Mouse (Mus musculus): ENCODE measurements around the gene Ttc7b. TPM values are rescaled to one million over a fixed set of nuclear protein-coding genes. Genes with fewer than 3 reads are reported as not detected.
A peak's percentile ranks its signal among the peaks of the same experiment; 100 is the strongest.

Gene Ttc7b
- polyA plus RNA-seq, 1 experiment from 2014 or later = 6.9 TPM

DNA sequence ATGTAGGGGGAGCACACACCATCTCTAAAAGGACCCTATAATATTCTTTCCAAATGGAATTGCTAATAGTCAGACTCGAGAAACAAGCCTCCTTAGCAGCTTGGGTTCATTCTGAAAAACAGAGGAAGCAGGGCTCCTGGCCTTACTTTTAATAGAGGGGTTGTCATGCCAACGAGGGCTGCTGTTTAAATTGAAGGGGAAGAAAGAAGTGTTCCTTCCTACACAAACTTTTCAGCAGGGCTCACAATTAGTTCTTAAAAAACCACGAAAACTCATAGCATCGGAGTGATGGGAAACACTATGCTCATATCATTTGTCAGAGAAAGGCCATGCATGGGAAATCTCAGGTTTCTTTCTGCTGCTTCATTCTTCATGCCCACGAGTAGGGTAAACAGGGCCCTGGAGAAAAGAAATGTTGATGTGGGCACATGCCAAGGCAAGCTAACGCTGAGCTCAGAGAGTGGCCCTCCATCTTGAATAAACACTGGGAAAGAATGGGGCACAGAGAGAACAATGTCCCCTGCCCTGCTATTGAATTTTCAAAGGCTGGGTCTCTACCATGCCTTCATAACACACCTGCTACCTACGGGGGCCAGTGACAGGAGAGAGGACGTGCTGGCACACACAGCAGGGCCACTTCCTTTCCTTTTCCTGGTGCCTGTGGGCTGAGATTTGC is 122.2 kb downstream of the Ttc7b start:
- Histone ChIP-seq H3K9ac (no peak overlapping the region), H3K4me3 (no peak overlapping the region), H3K36me3 (peaks cover 66% of the 10 kb centered on the region), H3K4me2 (no peak overlapping the region), H3K4me1 (replicated peaks) (no peaks in the 10 kb centered on the region), H3K27me3 (replicated peaks) (no peaks in the 10 kb centered on the region), H3K27ac (ENCODE audit: poor library complexity, severe bottlenecking) (no peak overlapping the region), H3K9me3 (replicated peaks) (no peaks in the 10 kb centered on the region)
- no peak for ATAC-seq (ENCODE audit: insufficient number of reproducible peaks, low FRiP score)
- WGBS = 81% methylated on average over 8 of the region's 8 CpGs

DNA sequence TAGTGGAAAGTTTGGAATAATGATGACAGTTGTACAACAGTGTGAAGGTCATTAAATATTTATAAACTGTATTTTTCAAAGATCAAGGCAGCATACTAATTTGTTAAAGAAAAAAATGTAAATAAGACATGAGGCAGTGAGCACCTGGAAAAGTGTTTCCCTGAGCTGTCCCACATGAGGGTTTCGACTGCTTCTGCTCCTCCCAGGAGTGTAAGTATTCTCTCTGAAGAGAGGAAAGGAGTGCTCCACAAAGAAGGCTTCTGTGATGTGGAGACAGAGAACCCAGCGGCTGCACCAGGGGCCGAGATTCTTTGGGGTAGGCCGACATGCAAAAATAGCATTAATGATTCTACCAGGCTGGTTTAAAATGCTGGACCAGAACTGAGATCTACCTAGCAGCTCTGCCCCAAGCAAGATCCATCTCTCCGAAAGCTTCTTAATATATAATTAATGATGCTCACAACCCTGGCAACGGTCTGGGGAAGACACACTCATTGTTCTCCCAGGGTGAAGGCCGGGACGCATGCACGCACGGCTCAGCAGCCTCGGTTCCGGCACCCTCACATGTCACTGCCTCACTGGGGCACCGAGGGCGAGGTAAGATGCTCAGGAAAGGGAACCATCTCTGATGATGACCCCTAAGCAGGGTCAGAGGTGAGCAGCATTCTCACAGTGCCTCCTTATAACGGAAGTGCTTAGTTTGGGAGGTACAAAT is 123.0 kb downstream of the Ttc7b start:
- Histone ChIP-seq H3K4me1 (replicated peaks) (no peaks in the 10 kb centered on the region), H3K4me3 (no peak overlapping the region), H3K27ac (ENCODE audit: poor library complexity, severe bottlenecking) (no peak overlapping the region), H3K36me3 (peaks cover 59% of the 10 kb centered on the region), H3K4me2 (no peak overlapping the region), H3K9me3 (replicated peaks) (no peaks in the 10 kb centered on the region), H3K9ac (no peak overlapping the region), H3K27me3 (replicated peaks) (no peaks in the 10 kb centered on the region)
- no peak for ATAC-seq (ENCODE audit: insufficient number of reproducible peaks, low FRiP score)
- WGBS = 87% methylated on average over 15 of the region's 15 CpGs

DNA sequence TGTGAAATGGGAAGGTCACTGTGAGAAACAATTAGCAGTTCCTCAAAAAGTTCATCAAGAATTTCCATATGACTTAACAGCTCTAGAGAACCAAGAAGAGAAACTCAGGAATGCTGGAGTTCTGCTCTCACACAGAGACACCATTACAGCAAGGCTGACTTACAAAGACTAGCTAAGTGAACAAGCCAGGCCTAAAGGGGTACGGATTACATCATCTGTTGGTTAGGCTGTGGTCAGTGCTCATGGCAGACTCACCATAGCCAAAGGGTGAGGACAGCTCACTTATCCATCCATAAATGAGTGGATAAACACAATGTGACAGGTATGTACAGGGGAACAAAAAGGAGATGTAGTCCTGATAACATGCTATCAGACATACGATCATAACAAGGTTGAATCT is 123.8 kb downstream of the Ttc7b start:
- no peak overlapping the region for H3K4me2 ChIP-seq
- H3K36me3 ChIP-seq = peaks cover 60% of the 10 kb centered on the region
- ATAC-seq (ENCODE audit: insufficient number of reproducible peaks, low FRiP score) = no peak
- H3K27me3 ChIP-seq (replicated peaks) = no peaks in the 10 kb centered on the region
- no peak overlapping the region for H3K9ac ChIP-seq
- no peaks in the 10 kb centered on the region for H3K9me3 ChIP-seq (replicated peaks)
- no peak overlapping the region for H3K4me3 ChIP-seq
- H3K4me1 ChIP-seq (replicated peaks) = no peaks in the 10 kb centered on the region
- H3K27ac ChIP-seq (ENCODE audit: poor library complexity, severe bottlenecking) = no peak overlapping the region
- 88% methylated on average over 2 of the region's 2 CpGs for WGBS

DNA sequence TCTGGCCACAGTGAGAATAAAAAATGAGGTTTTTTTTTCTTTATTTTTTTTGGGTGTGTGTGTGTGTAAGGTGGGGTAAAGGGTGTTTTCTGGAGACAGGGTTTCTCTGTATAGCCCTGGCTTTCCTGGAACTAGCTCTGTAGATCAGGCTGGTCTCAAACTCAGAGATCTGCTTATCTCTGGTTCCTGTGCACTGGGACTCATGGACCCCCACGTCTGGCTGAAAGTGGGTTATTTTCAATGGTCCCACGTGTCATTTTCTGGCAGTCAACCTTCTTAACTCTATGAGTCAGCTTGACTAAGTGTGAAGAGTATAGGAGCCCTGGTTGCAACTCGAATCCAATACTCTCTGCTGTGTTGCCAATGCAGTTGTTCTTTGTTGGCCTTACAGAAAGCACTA is 127.1 kb downstream of the Ttc7b start:
- Histone ChIP-seq H3K4me3 (no peak overlapping the region), H3K4me2 (no peak overlapping the region), H3K9me3 (replicated peaks) (no peaks in the 10 kb centered on the region), H3K9ac (no peak overlapping the region), H3K36me3 (peaks cover 43% of the 10 kb centered on the region), H3K27me3 (replicated peaks) (no peaks in the 10 kb centered on the region), H3K27ac (ENCODE audit: poor library complexity, severe bottlenecking) (no peak overlapping the region), H3K4me1 (replicated peaks) (no peaks in the 10 kb centered on the region)
- 65% methylated on average over 3 of the region's 3 CpGs for WGBS
- no peak for ATAC-seq (ENCODE audit: insufficient number of reproducible peaks, low FRiP score)

DNA sequence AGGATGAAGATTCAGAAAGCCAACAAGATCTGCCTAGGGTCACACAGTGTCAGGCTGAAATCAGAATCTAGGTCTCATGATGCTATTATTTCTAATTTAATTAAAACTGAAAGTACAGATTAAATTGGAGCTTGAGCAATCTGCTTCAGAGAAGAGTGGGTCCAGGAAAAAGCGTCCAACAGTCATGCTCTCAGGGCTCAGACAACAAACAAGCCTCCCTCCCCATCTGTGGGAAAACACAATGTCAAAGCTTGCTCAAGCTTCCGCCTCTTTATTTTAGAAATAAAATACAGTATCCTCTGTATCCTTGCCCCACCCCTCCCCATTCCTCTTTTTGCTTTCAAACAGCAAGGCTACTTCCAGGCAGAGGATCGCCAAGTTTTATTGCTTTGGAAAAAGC is 127.5 kb downstream of the Ttc7b start:
- no peak overlapping the region for H3K27ac ChIP-seq (ENCODE audit: poor library complexity, severe bottlenecking)
- H3K4me1 ChIP-seq (replicated peaks) = no peaks in the 10 kb centered on the region
- H3K4me2 ChIP-seq = no peak overlapping the region
- no peaks in the 10 kb centered on the region for H3K27me3 ChIP-seq (replicated peaks)
- no peak overlapping the region for H3K9ac ChIP-seq
- H3K4me3 ChIP-seq = no peak overlapping the region
- no peaks in the 10 kb centered on the region for H3K9me3 ChIP-seq (replicated peaks)
- no peak for ATAC-seq (ENCODE audit: insufficient number of reproducible peaks, low FRiP score)
- peaks cover 44% of the 10 kb centered on the region for H3K36me3 ChIP-seq
- WGBS = 83% methylated on average over 3 of the region's 3 CpGs

DNA sequence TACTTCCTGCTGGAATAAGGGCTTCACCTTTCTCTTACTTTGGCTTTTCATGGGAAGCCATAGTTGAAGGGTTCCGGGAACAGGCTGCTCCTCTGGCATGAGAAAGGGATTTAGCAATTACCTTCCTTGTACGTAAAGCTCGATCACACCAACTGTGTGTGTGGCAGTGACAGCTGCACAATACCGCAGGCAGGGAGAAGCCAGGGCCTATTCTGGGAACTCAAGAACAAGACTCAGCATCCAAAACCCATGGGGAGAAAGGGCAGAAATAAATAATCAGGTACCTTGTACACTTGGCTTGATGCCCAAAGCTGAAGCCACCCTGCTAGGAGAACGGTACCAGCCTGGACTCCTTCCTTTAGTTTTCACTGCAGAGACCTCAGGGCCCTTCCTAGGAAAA is 128.2 kb downstream of the Ttc7b start:
- no peak for ATAC-seq (ENCODE audit: insufficient number of reproducible peaks, low FRiP score)
- H3K27ac ChIP-seq (ENCODE audit: poor library complexity, severe bottlenecking) = no peak overlapping the region
- H3K9me3 ChIP-seq (replicated peaks) = no peaks in the 10 kb centered on the region
- no peak overlapping the region for H3K4me2 ChIP-seq
- H3K36me3 ChIP-seq = peaks cover 47% of the 10 kb centered on the region
- H3K4me3 ChIP-seq = no peak overlapping the region
- H3K9ac ChIP-seq = no peak overlapping the region
- H3K27me3 ChIP-seq (replicated peaks) = no peaks in the 10 kb centered on the region
- no peaks in the 10 kb centered on the region for H3K4me1 ChIP-seq (replicated peaks)
- WGBS = 79% methylated on average over 5 of the region's 5 CpGs

DNA sequence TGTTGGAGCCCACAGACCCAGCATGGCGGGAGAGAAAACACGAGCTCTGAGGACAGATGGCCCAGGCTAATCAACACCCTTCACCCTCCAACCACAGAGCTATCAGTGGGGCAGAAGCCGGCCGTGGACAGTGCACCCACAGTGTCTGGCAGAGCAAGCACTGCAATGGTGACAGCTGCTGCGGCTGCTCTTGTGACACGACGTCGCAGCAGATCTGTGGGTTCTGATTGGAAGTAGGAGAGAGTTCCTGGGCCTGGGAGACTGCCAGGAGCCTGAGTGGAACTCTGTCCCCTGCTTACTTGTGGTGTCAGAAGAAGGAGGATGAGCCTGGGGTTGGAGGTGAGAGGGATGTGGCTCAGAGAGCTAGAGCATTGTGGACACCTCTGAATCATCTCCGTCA is 128.7 kb downstream of the Ttc7b start:
- no peak overlapping the region for H3K4me3 ChIP-seq
- no peaks in the 10 kb centered on the region for H3K27me3 ChIP-seq (replicated peaks)
- H3K27ac ChIP-seq (ENCODE audit: poor library complexity, severe bottlenecking) = no peak overlapping the region
- 67% methylated on average over 9 of the region's 9 CpGs for WGBS
- H3K4me2 ChIP-seq = no peak overlapping the region
- peaks cover 51% of the 10 kb centered on the region for H3K36me3 ChIP-seq
- no peaks in the 10 kb centered on the region for H3K4me1 ChIP-seq (replicated peaks)
- H3K9me3 ChIP-seq (replicated peaks) = no peaks in the 10 kb centered on the region
- H3K9ac ChIP-seq = no peak overlapping the region
- no peak for ATAC-seq (ENCODE audit: insufficient number of reproducible peaks, low FRiP score)

DNA sequence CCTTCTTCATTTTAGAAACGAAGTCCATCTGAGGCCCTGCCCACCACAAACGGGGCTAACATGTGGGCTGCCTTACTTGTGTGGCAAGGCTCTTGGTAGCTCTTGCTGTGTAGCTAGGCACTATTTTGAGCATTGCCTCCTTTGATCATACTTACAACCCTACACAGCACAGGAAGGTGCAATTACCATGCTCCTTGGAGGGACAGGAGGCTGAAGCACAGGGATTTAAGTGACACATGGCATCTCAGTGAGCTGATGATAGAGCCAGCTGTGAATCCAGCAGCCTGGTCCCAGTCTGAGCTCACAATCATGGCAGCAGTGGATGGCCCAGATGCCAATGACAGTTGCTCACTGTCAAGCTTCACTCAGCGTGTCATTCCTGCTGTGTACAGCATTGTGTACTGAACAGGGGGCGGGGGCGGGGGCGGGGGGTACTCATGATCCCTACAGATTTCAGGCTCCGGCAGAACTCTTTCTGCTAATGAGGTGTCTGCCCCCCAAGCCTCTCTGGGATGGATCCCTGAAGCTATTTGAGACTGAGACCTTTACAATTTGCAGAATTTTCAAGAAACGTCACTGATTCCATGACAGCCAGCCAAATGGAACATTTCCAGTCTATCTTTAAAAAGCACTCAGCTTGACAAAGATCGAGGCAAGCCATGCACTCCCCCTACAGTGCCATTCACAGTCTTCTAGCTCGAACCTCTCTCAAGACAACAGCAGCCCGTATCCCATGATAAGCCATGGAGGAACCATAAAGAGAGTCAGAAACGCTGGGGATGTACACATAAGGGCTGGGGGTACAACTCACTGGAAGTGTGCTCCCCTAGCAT is 130.5 kb downstream of the Ttc7b start:
- Histone ChIP-seq H3K36me3 (peaks cover 51% of the 10 kb centered on the region), H3K27me3 (replicated peaks) (no peaks in the 10 kb centered on the region), H3K9ac (no peak overlapping the region), H3K4me1 (replicated peaks) (peaks cover 13% of the 10 kb centered on the region), H3K9me3 (replicated peaks) (no peaks in the 10 kb centered on the region), H3K4me2 (no peak overlapping the region), H3K27ac (ENCODE audit: poor library complexity, severe bottlenecking) (no peak overlapping the region), H3K4me3 (no peak overlapping the region)
- WGBS = 74% methylated on average over 12 of the region's 12 CpGs
- ATAC-seq (ENCODE audit: insufficient number of reproducible peaks, low FRiP score) = no peak

DNA sequence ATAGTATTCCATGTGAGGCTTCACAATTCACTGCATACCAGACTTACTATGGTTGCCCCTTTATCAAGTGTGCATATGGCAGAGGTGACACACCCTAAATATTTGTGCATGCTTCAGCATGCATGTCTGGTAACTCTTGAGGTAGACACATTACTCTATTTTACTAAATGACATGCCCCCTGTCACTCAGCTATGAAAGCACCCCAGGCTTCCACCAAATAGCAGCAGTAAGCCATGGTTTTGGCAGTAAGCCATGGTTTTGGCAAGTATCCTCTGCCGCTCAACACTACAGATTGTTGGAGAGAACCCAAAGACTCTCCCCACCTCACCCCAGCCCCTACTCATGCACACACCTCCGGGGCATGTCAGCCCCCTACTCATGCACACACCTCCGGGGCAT is 134.4 kb downstream of the Ttc7b start:
- Histone ChIP-seq H3K4me1 (replicated peaks) (peaks cover 13% of the 10 kb centered on the region), H3K4me2 (no peak overlapping the region), H3K36me3 (peaks cover 57% of the 10 kb centered on the region), H3K9me3 (replicated peaks) (no peaks in the 10 kb centered on the region), H3K4me3 (no peak overlapping the region), H3K9ac (no peak overlapping the region), H3K27ac (ENCODE audit: poor library complexity, severe bottlenecking) (no peak overlapping the region), H3K27me3 (replicated peaks) (no peaks in the 10 kb centered on the region)
- ATAC-seq (ENCODE audit: insufficient number of reproducible peaks, low FRiP score) = peak; percentile 25; the same call in 1 of the 2 replicates
- 50% methylated on average over 3 of the region's 3 CpGs for WGBS

DNA sequence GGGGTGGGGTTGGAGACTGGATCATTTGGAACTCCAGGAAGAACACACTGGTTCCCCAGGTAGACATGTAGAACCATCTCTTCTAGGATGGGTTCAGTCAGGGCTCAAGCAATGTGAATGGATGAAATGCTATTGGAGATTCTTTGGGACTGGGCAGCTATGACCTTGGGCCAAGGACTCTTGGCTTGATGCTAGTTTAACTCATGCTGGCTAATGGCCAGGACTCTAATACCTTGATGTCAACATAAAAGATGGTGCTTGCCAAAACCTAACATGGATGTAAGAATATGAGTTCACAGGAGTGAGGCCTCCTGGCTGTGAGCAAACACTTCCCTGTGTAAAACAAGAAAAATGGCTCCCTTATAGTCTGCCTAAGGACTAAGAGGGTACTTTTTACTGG is 138.1 kb downstream of the Ttc7b start:
- H3K9me3 ChIP-seq (replicated peaks) = no peaks in the 10 kb centered on the region
- peaks cover 13% of the 10 kb centered on the region for H3K4me1 ChIP-seq (replicated peaks)
- no peak for ATAC-seq (ENCODE audit: insufficient number of reproducible peaks, low FRiP score)
- H3K4me2 ChIP-seq = no peak overlapping the region
- H3K27me3 ChIP-seq (replicated peaks) = no peaks in the 10 kb centered on the region
- H3K9ac ChIP-seq = no peak overlapping the region
- peaks cover 50% of the 10 kb centered on the region for H3K36me3 ChIP-seq
- H3K27ac ChIP-seq (ENCODE audit: poor library complexity, severe bottlenecking) = no peak overlapping the region
- no peak overlapping the region for H3K4me3 ChIP-seq

DNA sequence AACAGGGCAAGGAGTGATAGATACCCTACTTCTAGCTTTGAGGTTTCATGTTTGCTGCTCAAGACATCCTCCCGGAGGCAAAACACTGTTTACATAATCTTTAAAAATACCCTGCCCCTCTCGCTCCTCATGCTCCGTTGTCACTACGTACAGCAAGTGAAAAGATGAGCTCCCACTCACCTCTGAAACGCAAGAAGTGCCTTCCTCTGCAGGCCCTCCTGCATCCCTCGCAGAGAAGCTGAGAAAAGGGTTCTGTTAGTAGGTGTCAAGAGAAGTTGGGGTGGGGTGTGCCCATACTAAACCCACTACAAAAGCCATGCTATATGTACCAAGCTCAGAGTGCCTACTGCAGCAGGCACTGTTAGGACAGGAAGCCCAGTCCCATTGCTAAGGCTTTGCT is 138.7 kb downstream of the Ttc7b start:
- H3K9me3 ChIP-seq (replicated peaks) = no peaks in the 10 kb centered on the region
- peaks cover 13% of the 10 kb centered on the region for H3K4me1 ChIP-seq (replicated peaks)
- no peak overlapping the region for H3K4me2 ChIP-seq
- 82% methylated on average over 6 of the region's 6 CpGs for WGBS
- no peak overlapping the region for H3K27ac ChIP-seq (ENCODE audit: poor library complexity, severe bottlenecking)
- H3K36me3 ChIP-seq = peaks cover 46% of the 10 kb centered on the region
- H3K4me3 ChIP-seq = no peak overlapping the region
- no peak for ATAC-seq (ENCODE audit: insufficient number of reproducible peaks, low FRiP score)
- H3K27me3 ChIP-seq (replicated peaks) = no peaks in the 10 kb centered on the region
- H3K9ac ChIP-seq = no peak overlapping the region
